Mouse (Mus musculus) thymus, adult 2 months (tissue): Measurements from ENCODE around the gene Lat.
"Not testable (repeated sequence)": the region's sequence is repeated elsewhere in the genome, so short reads cannot be mapped to it uniquely, and the experiment has no call there.

Source experiments
- CTCF ChIP-seq: fragments of 200-500 bp; IDR thresholded peaks from 2 replicates; pipeline ENCODE4 v1.5.1; 2012; ENCODE audit warnings: mild to moderate bottlenecking, control low read depth, low read length, moderate library complexity, borderline replicate concordance; ENCODE audit not compliant: control insufficient read depth, poor library complexity, insufficient read depth; ENCODE audit errors: extremely low read depth
- POLR2A ChIP-seq: fragments of 200-500 bp; IDR thresholded peaks from 2 replicates; pipeline ENCODE4 v1.6.1; 2012; ENCODE audit warnings: mild to moderate bottlenecking, low read length, control low read depth, moderate library complexity; ENCODE audit not compliant: control insufficient read depth, poor library complexity, insufficient read depth; ENCODE audit errors: extremely low read depth

GRCm38 (mm10) chr7:126392086-126392884 is 22.9 kb upstream of the Lat start:
- TF ChIP-seq POLR2A, CTCF: not testable (repeated sequence)
